Mouse (Mus musculus) adrenal gland, postnatal 10 days (tissue): ENCODE measurements around the gene Arl6. TPM values are rescaled to one million over a fixed set of nuclear protein-coding genes. Genes with fewer than 3 reads are reported as not detected.
A peak's percentile ranks its signal among the peaks of the same experiment; 100 is the strongest.

ENCODE experiments used
- DNase-seq: peaks from one replicate; pipeline ENCODE4 v3.0.0; 2021; ENCODE audit warnings: mixed read lengths
- long read RNA-seq, 2 experiments: library from polyadenylated mRNA; stranded (forward); transcript quantifications; one replicate each; pipeline ENCODE4 v2.0.0; 2021
- total RNA-seq, 2 experiments: library from RNA; stranded (reverse); gene quantifications; 2 replicates each; pipeline ENCODE4 v1.2.3; 2021

Gene Arl6
- total RNA-seq, result 1 to 10 TPM; 8.1 to 8.7 TPM
- long read RNA-seq, experiment 1, transcript Arl6-201 (8 exons, 1,696 nt), result major isoform, 17 of 17 reads
- long read RNA-seq, experiment 1, partial matches to known transcripts, result 0 of 17 reads
- long read RNA-seq, experiment 1, other reads (novel, unspliced or antisense), result 0 of 17 reads
- long read RNA-seq, experiment 2, transcript Arl6-201 (8 exons, 1,696 nt), result major isoform, 13 of 16 reads
- long read RNA-seq, experiment 2, partial matches to known transcripts, result 2 of 16 reads
- long read RNA-seq, experiment 2, other reads (novel, unspliced or antisense), result 1 of 16 reads

DNA sequence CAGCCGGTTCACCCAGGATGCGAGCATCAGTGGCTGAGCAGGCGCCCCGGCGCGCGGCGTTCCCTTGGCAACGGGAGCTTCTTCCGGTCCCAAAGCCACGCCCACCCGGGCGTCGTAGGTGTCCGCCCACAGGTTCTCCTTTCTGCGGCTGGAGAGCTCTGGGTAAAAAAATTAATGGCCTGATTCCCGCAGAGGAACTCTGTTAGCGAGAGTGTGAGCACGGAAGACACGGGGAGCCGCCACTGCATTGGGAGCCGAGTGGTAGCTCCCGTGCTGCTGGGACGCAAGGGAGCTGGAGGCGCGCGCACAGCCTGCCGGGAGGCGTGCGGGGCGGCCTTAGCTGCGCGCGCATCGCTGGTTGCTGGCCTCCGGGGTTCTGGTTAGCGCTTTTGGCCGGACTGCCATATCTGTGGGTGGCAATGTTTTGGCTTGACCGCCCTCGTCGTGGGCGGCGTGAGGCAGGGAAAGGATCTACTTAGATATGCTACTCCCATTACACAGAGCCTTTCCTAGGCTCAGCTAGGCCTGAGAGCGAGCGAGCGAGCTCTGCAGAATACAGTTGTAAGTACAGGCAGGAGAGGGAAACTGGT lies at the start of gene Arl6:
Gene Arl6, minus strand, starts transcription at position 290 of the 590 bp plus-strand sequence.
- peak; percentile 95 for DNase-seq

DNA sequence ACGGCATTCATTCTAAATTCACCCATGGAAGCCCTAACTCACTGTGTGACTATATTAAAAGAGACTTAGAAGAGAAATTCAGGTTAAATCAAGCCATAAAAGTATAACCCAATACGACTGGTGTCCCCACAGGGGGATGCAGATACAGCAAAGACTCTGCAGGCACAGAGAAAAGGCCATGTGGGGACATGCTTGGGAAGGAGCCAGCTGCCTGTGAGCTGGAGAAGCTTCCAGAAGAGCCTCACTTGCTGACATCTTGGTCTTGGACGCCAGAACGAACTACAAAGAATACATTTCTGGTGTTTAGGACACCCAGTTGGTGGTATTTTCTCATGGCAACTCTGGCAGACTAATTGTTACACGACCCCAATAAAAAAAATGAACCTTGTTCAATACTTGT lies 45.9 kb upstream of the Arl6 start:
- DNase-seq, result no peak

DNA sequence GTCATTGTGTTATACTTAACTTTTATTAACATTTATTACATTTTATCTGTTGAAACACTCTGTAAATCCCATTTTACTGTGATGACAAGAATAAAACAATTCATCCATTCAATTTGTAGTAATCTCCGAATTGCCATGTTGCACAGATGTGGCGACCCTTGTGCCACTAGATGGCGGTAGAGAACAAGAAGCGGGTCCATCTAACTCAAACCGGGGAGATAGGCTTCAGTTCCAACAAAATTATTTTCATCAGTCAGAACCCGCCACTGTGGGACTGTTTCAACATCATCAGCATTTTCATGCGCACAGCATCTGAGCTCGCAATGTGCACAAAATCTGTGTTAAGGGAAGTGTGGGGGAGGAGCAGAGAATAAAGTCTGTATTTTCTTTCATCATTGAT lies 44.2 kb upstream of the Arl6 start:
- peak; percentile 82 for DNase-seq

DNA sequence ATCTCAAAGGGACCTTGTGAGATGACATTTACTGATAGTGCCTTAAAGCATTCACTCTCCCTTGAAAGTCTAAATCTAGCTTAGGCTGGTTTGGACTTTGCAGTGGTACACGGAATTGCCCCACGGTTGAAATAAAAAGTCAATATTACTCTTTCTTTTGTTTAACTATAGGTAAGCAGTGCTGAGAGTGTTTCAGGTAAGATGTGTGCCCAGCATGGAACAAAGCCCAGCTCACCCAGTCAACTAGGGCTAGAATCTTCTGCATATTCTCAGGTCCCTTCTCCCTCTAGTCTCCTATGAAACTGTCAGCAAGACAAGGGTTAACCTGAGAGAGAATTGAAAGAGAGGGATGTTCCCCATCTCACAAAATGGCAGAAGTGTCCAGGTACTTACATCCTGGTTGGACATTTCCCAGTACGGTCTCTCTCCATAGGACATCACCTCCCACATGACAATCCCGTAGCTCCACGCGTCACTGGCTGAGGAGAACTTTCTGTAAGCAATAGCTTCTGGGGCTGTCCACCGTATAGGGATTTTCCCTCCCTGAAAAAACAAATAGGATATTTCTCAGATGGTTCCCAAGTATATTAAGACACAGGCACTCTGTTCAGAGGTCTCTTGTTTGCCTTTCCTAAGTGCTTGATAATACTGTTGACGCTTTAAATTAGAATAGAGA lies 43.2 kb upstream of the Arl6 start:
- no peak for DNase-seq

DNA sequence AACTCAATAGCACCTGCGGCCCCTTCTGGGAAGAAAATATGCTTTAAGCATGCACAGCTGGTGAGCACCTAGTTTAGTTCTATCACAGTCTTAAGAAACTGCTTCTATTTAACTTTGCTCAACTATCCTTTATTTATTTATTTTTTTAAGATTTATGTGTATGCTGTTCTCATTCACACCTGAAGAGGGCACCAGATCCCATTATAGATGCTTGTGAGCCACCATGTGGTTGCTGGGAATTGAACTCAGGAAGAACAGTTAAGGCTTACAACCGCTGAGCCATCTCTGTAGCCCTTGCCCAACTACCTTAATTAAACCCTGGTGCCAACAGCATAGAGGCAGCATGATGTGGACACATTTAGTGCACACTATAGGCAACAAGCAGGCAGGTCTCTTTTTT lies 27.7 kb upstream of the Arl6 start:
- DNase-seq, result no peak

DNA sequence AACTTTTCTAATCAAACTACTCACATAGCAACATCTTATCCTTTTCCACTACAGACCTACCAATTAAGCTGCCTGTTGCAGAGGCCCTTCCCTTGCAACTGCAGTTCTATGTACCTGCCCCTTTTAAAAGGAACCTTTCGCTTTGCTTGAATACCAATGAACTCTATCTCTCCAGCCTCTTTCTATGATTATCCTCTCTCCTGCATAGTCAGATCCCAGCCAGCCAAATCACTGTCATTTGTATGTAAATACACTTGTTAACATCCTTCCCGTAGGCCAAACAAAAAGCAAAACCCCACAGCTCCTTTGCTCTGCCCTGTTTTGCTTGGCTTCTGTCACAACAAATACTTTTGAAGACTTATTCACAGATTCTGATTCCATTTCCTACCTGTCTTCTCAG lies 4.6 kb upstream of the Arl6 start:
- no peak for DNase-seq

DNA sequence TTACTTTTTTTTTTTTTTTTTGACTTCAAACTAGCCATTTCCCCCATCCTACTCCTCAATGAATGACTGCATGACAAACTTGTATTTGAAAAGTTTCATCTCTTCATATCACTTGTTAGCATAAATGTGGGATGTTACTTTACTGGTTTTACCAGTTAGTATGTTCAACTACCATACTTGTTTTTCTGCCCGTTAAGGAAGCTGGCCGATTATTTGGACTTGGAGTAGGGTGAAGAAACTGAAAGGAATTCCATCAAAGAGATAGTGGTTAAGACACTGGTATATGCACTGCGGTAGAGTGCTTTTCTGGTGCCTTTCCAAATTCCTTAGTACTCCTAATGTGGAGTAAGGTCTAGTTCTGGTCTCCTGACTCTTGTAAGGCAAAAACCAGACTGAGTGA lies 794 bp upstream of the Arl6 start:
- no peak for DNase-seq

DNA sequence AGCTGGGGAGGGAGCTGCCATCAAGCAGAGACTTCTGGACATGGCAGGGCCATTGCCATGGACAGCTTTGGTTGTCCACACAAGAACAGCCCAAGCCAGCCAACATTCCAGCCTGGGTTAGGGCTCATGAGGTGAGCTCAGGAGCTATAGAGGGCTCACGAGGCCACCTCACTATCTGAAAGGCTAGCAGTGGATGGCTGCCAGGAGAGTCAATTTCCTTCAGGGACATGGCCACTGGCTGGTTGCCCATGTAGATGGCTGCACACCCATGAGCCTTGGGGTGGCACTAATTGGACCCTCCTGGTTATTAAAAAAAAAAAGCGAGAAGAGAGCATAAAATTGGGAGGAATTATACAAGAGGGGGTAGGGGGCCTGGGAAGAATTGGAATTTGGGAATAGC lies 4.6 kb downstream of the Arl6 start:
- peak; percentile 8 for DNase-seq

DNA sequence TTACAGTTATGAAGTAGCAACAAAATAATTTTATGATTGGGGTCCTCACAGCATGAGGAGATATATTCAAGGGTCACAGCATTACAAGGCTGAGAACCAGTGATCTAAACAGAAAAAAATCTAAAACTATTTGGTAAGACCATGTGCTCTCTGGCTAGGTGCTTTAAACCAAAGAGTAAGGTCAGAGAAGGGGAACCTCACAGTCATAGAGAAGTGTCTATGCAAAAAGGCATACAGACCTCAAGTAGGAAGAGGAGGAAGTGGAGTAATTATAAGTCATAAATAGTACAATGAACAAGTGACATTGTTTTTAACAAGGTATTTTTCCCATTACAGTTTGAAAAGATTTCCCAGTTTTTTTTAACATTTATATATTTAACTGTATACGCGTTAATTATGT lies 17.6 kb downstream of the Arl6 start:
- no peak for DNase-seq

DNA sequence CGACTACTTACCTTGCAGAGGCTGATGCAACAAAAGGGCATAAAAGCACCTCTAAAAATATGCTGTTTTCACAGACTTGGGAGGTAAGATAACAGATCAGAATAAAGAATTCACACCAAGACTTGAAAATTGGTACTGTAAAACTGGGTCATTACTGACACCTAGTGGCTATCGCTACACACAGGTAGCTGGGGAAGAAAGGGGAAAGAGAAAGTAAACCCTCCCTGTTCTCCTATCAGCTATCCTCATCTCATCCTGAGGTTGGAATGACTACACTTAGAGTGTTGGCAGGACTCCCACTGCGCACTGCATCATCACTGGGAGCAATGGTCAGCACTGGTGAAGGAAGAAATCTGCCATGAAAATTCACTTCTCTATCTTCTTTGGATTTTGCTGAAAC lies 22.0 kb downstream of the Arl6 start:
- DNase-seq, result peak; percentile 48

DNA sequence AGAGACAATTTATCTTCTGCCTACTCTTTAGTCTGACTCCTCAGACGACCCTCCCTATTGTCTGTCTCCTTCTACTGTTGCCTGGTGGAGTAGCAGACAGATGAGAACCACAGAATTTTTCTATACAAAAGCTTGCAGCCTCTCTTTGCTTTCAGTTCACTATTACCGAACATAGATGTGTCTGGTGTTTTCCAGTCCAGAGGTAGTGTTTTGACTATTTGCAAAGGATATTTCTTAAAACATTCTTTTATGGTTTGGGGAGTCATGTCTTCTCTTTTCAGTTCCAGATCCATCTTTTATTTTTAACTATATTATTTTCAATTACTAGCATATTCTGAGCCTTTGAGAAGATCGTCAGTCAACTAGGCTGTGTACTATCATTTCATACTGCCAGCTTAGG lies 23.5 kb downstream of the Arl6 start:
- DNase-seq, result no peak

DNA sequence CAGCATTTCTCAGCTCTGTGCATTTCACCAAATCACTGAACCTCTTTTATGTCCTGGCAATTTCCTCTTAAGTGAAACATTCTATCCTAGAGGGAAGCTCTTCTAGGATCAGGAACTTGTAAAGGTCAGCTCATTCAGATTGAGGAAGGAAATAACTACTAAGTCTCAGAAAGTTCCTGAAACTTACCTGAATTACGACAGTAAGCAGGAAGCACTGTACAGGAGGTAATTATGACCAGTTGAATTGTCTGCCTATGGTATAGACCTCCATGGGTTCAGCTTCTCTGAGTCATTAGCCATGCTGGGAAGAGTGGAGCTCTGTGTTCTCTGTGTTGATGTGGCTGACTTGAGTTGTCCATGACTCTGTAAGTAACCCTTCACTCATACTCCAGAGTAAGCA lies 28.4 kb downstream of the Arl6 start:
- no peak for DNase-seq

DNA sequence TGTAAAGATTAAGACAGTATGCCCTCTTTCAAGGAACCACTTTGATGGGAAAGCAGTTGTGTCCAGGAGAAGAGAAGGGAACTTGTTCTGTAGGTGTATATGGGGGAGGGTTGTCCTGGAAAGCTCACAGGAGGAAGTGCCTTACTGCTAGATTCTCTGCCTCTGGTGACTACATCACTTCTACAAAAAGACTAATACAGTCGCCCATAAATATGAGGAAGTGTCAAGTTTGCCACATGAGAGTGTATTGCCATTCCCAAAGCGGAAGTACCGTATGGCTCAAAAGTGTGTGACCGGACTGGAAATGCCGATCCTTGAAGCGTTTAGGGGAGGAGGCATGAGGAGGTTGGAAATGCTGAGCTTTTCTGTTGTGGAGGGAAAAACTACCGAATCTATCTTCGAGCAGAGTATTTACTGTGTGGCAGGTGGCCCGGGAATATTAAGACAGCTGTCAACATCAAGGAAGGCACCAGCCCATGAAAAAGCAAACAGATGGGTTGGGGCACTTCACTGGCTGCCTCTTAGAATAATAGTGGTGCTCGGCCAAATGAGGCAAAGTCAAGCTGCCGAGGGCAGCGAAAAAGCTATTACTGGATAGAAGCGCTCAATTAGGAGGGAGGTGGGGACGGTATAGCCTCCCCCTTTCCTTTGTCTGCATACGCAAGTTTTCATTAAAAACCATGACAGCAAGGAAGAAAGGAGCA lies 35.0 kb downstream of the Arl6 start:
- no peak for DNase-seq

DNA sequence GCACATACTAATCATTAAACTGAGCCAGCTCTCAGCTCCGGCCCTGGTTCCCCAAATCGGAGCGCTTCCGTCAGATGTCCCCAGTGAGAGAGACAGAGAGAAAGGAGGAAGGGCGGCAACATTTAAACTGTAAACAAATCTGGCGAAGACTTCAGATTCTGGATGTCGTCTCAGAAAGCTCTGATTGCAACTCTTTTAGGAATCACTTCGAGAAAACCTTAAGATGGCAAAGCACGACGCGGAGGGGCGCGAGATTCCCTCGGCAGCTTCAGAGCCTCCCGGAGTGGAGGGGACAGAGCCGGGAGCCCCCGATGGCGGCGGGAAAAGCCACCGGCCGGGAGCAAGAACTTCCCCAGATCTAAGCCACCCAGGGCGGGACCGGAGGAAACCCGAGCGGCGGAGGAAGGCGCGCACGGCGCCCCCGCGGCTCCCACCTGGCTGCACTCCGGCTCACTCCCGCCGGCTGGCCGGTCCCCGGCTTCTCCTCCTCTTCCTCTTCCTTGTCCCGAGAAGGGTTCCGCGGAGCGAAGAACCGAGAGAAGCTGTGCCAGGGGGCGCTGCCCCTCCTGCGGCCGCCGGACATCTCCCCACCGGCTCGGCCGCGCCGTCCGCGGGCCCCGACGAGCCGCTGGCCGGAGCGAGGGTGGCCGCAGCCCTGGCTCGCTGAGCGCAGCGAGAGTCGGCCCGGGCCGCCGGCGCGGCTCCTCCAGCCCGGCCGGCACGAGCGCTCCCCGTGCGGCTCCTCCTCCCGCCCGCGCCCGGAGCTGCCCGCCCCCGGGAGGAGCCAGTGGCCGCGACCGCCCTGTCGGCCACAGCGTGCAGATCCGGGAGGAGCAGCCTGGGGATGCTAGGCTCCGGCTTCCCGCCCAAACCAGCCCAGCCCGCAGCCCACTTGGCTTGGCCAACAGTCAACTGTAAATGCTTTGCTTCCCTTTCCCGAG lies 38.6 kb downstream of the Arl6 start, which contains the start of gene Crybg3:
Gene Crybg3, minus strand, starts transcription at position 669 of the 941 bp plus-strand sequence.
- peak; percentile 92 for DNase-seq

DNA sequence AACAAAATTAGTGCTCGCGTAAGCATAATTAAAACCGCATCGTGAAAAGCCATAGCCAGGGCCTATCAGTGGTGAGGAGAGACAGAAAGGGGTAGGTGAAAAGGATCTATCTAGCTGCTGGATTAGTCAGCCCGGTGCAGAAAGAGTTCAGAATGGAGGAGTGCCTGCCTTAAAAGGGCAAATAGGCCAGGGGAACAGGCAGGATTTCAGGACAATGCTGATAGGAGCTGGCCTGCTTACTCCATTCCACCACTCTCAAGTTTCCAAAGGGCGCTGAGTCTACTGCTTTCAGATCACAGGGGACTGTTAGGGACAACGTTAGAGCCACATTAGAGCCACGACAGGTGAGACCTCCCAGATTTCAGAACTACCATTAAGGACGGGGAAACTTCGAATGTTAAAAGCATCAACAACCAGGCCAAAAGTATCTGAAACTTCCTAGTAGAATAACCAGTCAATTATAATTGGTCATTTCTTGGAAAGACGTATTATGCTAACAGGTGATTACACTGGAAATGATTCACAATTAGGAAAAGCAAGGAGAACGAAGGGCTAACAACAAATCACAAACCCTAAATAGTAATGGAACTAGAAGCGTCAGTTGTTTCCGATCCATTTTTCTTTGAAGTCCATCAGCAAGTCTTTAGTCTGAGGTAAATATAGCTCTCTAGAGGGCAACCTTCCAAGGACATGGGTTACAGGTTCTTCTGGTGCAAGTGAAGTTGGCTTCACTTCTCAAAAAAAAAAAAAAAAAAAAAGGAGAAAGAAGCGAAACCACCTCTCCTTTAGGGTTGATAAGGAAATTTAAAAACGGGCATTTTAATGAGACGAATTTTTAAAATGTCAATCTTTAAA lies 39.6 kb downstream of the Arl6 start:
- peak; percentile 33 for DNase-seq

DNA sequence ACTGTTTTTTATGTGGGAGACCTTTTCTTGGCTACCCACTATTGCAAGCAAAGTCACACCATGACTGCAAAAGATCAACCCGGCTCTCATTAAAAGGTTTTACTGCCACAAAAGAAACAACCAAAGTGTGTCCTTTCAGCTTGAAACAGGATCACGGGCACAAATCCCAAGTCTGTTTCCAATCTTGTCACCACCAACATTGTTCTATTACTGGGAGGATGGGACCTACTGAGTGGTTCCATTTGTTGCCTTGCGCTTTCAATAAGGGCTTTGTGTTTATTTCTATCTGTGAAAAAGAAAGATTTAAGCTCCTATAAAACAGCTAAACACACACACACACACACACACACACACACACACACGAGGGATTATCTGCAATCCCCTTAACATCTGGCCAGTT lies 40.2 kb downstream of the Arl6 start:
- no peak for DNase-seq

DNA sequence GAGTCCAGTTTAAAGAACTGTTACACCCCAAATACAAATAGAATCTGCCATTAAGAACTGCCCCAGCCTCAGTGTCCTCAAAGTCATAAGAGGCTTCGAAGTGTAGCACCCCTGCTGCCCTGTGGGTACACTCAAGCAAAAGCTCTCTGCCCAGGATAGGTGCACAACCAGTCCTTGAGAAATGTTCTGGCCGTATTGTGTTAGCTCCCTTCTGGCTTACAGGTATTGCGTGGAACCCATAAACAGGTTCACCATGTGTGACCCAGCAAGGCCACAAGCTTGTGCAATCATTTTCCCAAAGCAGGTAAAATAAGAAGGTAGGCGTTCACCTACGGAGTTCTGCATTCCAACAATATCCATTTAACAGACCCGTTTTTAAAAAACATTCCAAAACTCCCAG lies 41.9 kb downstream of the Arl6 start:
- no peak for DNase-seq

DNA sequence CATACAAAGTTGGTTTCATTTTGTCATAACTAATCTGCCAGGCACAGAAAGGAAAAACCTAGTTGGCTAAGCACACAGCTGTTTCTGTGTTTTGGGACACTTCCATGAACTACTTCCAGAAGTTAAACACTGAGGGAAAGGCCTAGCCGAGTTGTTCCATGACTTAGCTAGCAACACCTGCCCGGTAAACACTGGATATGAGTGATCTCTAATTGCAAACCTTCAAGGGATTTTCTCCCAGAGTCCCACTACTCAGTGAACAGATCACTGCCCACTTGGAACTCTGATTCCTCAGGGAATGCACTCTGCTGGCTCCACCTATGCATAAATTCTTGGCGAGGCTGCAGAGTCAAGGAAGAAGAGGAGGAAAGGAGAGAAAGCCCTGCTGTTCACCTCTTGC lies 44.5 kb downstream of the Arl6 start:
- DNase-seq, result peak; percentile 18

DNA sequence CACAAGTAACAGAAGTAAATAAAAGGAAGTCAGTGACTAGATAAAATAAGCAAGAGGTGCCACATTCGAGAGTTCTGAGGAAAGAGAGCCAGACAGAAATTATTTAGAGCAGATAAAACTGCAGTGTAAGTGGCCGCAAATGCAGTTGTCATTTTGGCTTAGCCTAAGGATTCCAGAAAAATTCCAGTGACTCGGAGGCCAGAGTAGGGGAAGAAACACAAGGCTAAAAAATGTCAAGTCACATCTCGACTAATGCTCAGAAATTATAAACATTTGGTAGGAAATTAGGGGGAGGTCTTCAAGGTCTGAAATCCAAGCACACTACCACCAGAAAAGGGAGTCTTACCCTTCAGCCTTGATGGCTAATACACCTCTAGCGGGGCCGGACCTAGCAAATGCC lies 48.4 kb downstream of the Arl6 start:
- DNase-seq, result no peak

DNA sequence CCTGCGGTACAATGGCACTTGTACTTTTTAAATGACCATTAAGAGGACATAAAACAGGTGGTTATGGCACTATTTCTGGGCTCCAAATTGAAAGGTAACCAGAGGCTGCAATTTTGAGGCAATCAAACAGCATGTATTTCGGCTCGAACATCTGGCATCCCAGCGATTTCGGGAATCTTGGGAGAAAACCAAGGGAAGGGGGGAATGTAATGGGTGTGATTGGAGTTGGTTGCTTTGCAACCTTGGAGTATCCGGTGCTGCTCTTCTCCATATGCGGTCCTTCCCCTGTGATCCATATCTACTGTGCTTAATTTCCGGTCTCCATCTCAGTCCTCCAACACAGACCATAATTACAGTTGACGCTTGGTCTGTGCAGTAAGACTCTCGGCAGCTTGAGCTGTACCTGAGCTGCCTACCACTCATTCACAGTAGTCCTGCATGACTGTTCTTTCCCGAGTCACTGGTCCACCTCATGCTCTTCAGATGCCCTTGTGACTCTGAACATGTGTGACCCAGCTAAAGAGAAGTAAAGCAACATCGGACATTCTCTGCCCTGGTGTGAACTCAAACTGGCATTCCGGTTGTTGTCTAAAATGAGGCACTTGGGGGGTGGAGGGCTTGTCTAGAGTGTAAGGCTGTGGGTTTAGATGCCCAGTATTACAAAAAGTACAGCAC lies 50.7 kb downstream of the Arl6 start:
- DNase-seq, result no peak
